18 mouse cellular contexts compared by ENCODE assay signal in genomic region chr8:118815055-118815454, GRCm38 (mm10).
DNase-seq lines count a peak whose midpoint lies in the region; ATAC-seq lines count a peak whose summit lies in the region.
"Had no signal": no experiment of that assay in that cellular context is flagged by ENCODE, and none has a peak within 500 bp of the region (broad histone marks: within the 10 kb centered on the region; RNA-seq: fewer than 3 reads in every experiment).

No protein-coding gene starts in this region.

- H3K27me3 ChIP-seq in kidney, embryonic 15.5 days = no peaks in the 10 kb centered on the region
- H3K27me3 ChIP-seq in midbrain, embryonic 15.5 days (replicated peaks) = no peaks in the 10 kb centered on the region
- H3K27me3 ChIP-seq in midbrain, embryonic 10.5 days (ENCODE audit: low read depth, poor library complexity, severe bottlenecking) = no peaks in the 10 kb centered on the region
- no peaks in the 10 kb centered on the region for H3K27me3 ChIP-seq in forebrain, embryonic 13.5 days
- H3K27me3 ChIP-seq: heart, embryonic 13.5 days had no signal

- no peaks in the 10 kb centered on the region for H3K36me3 ChIP-seq in kidney, embryonic 15.5 days
- H3K36me3 ChIP-seq in midbrain, embryonic 15.5 days (replicated peaks) = no peaks in the 10 kb centered on the region
- no peaks in the 10 kb centered on the region for H3K36me3 ChIP-seq in midbrain, embryonic 10.5 days
- no peaks in the 10 kb centered on the region for H3K36me3 ChIP-seq in forebrain, embryonic 13.5 days (ENCODE audit: poor library complexity, severe bottlenecking)
- H3K36me3 ChIP-seq: heart, embryonic 13.5 days had no signal

- no peak overlapping the region for H3K27ac ChIP-seq in kidney, embryonic 15.5 days
- peak overlapping the region; percentile 34; the same call in 1 of the 2 replicates for H3K27ac ChIP-seq in midbrain, embryonic 15.5 days
- no peak overlapping the region for H3K27ac ChIP-seq in midbrain, embryonic 10.5 days (replicated peaks)
- no peak overlapping the region; the same call in 1 of the 2 replicates for H3K27ac ChIP-seq in forebrain, embryonic 13.5 days
- H3K27ac ChIP-seq: heart, embryonic 13.5 days had no signal

- H3K9me3 ChIP-seq in kidney, embryonic 15.5 days (replicated peaks) = no peaks in the 10 kb centered on the region
- no peaks in the 10 kb centered on the region for H3K9me3 ChIP-seq in midbrain, embryonic 15.5 days
- no peaks in the 10 kb centered on the region for H3K9me3 ChIP-seq in midbrain, embryonic 10.5 days (replicated peaks)
- H3K9me3 ChIP-seq in forebrain, embryonic 13.5 days (replicated peaks) = no peaks in the 10 kb centered on the region
- H3K9me3 ChIP-seq: heart, embryonic 13.5 days had no signal

- ATAC-seq in kidney, embryonic 15.5 days (replicated peaks; ENCODE audit: low FRiP score) = peak; percentile 36; the same call in 1 of the 2 replicates
- no peak for ATAC-seq in midbrain, embryonic 15.5 days (replicated peaks)
- ATAC-seq in forebrain, embryonic 13.5 days = peak; percentile 59; the same call in 1 of the 2 replicates
- no peak for ATAC-seq in erythroid progenitor cell, adult 5-6 weeks (replicated peaks; ENCODE audit: low FRiP score, poor library complexity, severe bottlenecking)
- ATAC-seq: liver, postnatal 0 days had no signal

- WGBS in kidney, embryonic 15.5 days = 30% methylated on average over 10 of the region's 10 CpGs
- 42% methylated on average over 10 of the region's 10 CpGs for WGBS in midbrain, embryonic 15.5 days
- 79% methylated on average over 10 of the region's 10 CpGs for WGBS in midbrain, embryonic 10.5 days
- 13% methylated on average over 10 of the region's 10 CpGs for WGBS in forebrain, embryonic 13.5 days

- H3K4me2 ChIP-seq in kidney, embryonic 15.5 days = no peak overlapping the region
- H3K4me2 ChIP-seq in midbrain, embryonic 15.5 days = no peak overlapping the region
- H3K4me2 ChIP-seq in forebrain, embryonic 13.5 days = no peak overlapping the region
- H3K4me2 ChIP-seq: heart, embryonic 13.5 days; midbrain, embryonic 11.5 days had no signal

- H3K4me1 ChIP-seq in kidney, embryonic 15.5 days = no peaks in the 10 kb centered on the region
- H3K4me1 ChIP-seq in midbrain, embryonic 15.5 days = no peaks in the 10 kb centered on the region
- no peaks in the 10 kb centered on the region for H3K4me1 ChIP-seq in midbrain, embryonic 10.5 days
- peaks cover 11% of the 10 kb centered on the region for H3K4me1 ChIP-seq in forebrain, embryonic 13.5 days

- DNase-seq in kidney, postnatal 25 days = no peak
- DNase-seq in midbrain, embryonic 10.5 days (ENCODE audit: low spot score) = no peak
- DNase-seq in retina, postnatal 1 day = peak; percentile 65
- DNase-seq in frontal cortex, postnatal 25 days (ENCODE audit: low spot score in 2 of 2) = no peak
- DNase-seq: adrenal gland, postnatal 10 days; cerebellum, adult 8-10 months; heart, postnatal 36 days; kidney, adult 2 months; liver; liver, postnatal 0 days; lung, postnatal 36 days had no signal

- H3K9ac ChIP-seq in kidney, embryonic 15.5 days = no peak overlapping the region
- no peak overlapping the region for H3K9ac ChIP-seq in midbrain, embryonic 15.5 days
- H3K9ac ChIP-seq in forebrain, embryonic 13.5 days = no peak overlapping the region
- H3K9ac ChIP-seq: heart, embryonic 13.5 days; liver, postnatal 0 days had no signal

- H3K4me3 ChIP-seq in kidney, embryonic 15.5 days (replicated peaks) = no peak overlapping the region
- no peak overlapping the region for H3K4me3 ChIP-seq in midbrain, embryonic 15.5 days
- no peak overlapping the region for H3K4me3 ChIP-seq in midbrain, embryonic 10.5 days
- H3K4me3 ChIP-seq in forebrain, embryonic 13.5 days = no peak overlapping the region
- H3K4me3 ChIP-seq: erythroblast, embryonic 14.5 days; heart, embryonic 13.5 days had no signal

Comparison
In these comparisons a context has a peak if more than half of its experiments do, and no peak if none do; other contexts are left out.
1. ATAC-seq: peak in kidney, embryonic 15.5 days (single experiment) and forebrain, embryonic 13.5 days (single experiment); none in midbrain, embryonic 15.5 days (single experiment) and erythroid progenitor cell, adult 5-6 weeks (single experiment).